Mouse (Mus musculus): ENCODE measurements around the gene Hook2. TPM values are rescaled to one million over a fixed set of nuclear protein-coding genes. Genes with fewer than 3 reads are reported as not detected.

Hook2 gene
- polyA plus RNA-seq, 1 experiment, result 7.0 TPM

GRCm38 (mm10) chr8:85036718-85037365, 46.4 kb downstream of the Hook2 start, which contains the start of gene Tnpo2:
TSS of gene Tnpo2 (plus strand) at chr8:85036915.
- Histone ChIP-seq H3ac (ENCODE audit: control insufficient read depth, insufficient read length, low read depth) (peak within 1 kb of the TSS; percentile 85), H3K4me3 (ENCODE audit: insufficient read depth, poor library complexity, severe bottlenecking) (peak within 1 kb of the TSS; percentile 79), H3K79me3 (ENCODE audit: low read depth) (peaks cover 52% of the 10 kb centered on the region)

GRCm38 (mm10) chr8:85037366-85037680, 46.9 kb downstream of the Hook2 start:
- Histone ChIP-seq H3K4me3 (ENCODE audit: insufficient read depth, poor library complexity, severe bottlenecking) (peak overlapping the region; percentile 79), H3K36me3 (ENCODE audit: control insufficient read depth, insufficient read depth) (peaks cover 46% of the 10 kb centered on the region), H3K79me3 (ENCODE audit: low read depth) (peaks cover 54% of the 10 kb centered on the region), H3K79me2 (ENCODE audit: control insufficient read depth, insufficient read depth) (peaks cover 80% of the 10 kb centered on the region), H3ac (ENCODE audit: control insufficient read depth, insufficient read length, low read depth) (peak overlapping the region; percentile 74), H3K27me3 (ENCODE audit: control insufficient read depth, insufficient read depth, insufficient read length) (no peaks in the 10 kb centered on the region)
- no peak for TF ChIP-seq USF1 (IDR thresholded peaks at IDR 0.05; ENCODE audit: low read depth)
- TF ChIP-seq FOSL1 (IDR thresholded peaks at IDR 0.05; ENCODE audit: insufficient read depth, low read length, poor library complexity, severe bottlenecking), result no peak
- no peak for TF ChIP-seq CEBPB (IDR thresholded peaks at IDR 0.05; ENCODE audit: low read depth)
- no peak for TF ChIP-seq MAX (IDR thresholded peaks at IDR 0.05)
- no peak for TF ChIP-seq CTCF (IDR thresholded peaks at IDR 0.05; ENCODE audit: control insufficient read depth, insufficient read depth, insufficient read length)
- TF ChIP-seq MYOG (IDR thresholded peaks at IDR 0.05; ENCODE audit: control insufficient read depth, extremely low read depth, insufficient read length), result no peak
- TF ChIP-seq MYOD1 (IDR thresholded peaks at IDR 0.05; ENCODE audit: control insufficient read depth, insufficient read length, low read depth), result no peak

More at GRCm38 (mm10) chr8:85036718-85037365, 46.4 kb downstream of the Hook2 start, which contains the start of gene Tnpo2:
- Histone ChIP-seq H3K79me2 (ENCODE audit: control insufficient read depth, insufficient read depth) (peaks cover 80% of the 10 kb centered on the region), H3K27me3 (ENCODE audit: control insufficient read depth, insufficient read depth, insufficient read length) (no peaks in the 10 kb centered on the region), H3K36me3 (ENCODE audit: control insufficient read depth, insufficient read depth) (peaks cover 46% of the 10 kb centered on the region)
- TF ChIP-seq MAX (IDR thresholded peaks at IDR 0.05), result peak; percentile 73
- TF ChIP-seq CTCF (IDR thresholded peaks at IDR 0.05; ENCODE audit: control insufficient read depth, insufficient read depth, insufficient read length), result no peak
- no peak for TF ChIP-seq MYOD1 (IDR thresholded peaks at IDR 0.05; ENCODE audit: control insufficient read depth, insufficient read length, low read depth)
- TF ChIP-seq FOSL1 (IDR thresholded peaks at IDR 0.05; ENCODE audit: insufficient read depth, low read length, poor library complexity, severe bottlenecking), result no peak
- TF ChIP-seq USF1 (IDR thresholded peaks at IDR 0.05; ENCODE audit: low read depth), result peak; percentile 96
- TF ChIP-seq MYOG (IDR thresholded peaks at IDR 0.05; ENCODE audit: control insufficient read depth, extremely low read depth, insufficient read length), result no peak
- TF ChIP-seq CEBPB (IDR thresholded peaks at IDR 0.05; ENCODE audit: low read depth), result no peak

GRCm38 (mm10) chr8:85037681-85038531, 47.5 kb downstream of the Hook2 start:
- Histone ChIP-seq H3K79me2 (ENCODE audit: control insufficient read depth, insufficient read depth) (peaks cover 80% of the 10 kb centered on the region), H3K36me3 (ENCODE audit: control insufficient read depth, insufficient read depth) (peaks cover 42% of the 10 kb centered on the region), H3K4me3 (ENCODE audit: insufficient read depth, poor library complexity, severe bottlenecking) (peak overlapping the region; percentile 79), H3ac (ENCODE audit: control insufficient read depth, insufficient read length, low read depth) (peak overlapping the region; percentile 74), H3K79me3 (ENCODE audit: low read depth) (peaks cover 56% of the 10 kb centered on the region), H3K27me3 (ENCODE audit: control insufficient read depth, insufficient read depth, insufficient read length) (no peaks in the 10 kb centered on the region)
- TF ChIP-seq CEBPB (IDR thresholded peaks at IDR 0.05; ENCODE audit: low read depth), result no peak
- TF ChIP-seq MYOD1 (IDR thresholded peaks at IDR 0.05; ENCODE audit: control insufficient read depth, insufficient read length, low read depth), result no peak
- no peak for TF ChIP-seq MAX (IDR thresholded peaks at IDR 0.05)
- no peak for TF ChIP-seq CTCF (IDR thresholded peaks at IDR 0.05; ENCODE audit: control insufficient read depth, insufficient read depth, insufficient read length)
- no peak for TF ChIP-seq USF1 (IDR thresholded peaks at IDR 0.05; ENCODE audit: low read depth)
- TF ChIP-seq MYOG (IDR thresholded peaks at IDR 0.05; ENCODE audit: control insufficient read depth, extremely low read depth, insufficient read length), result no peak

GRCm38 (mm10) chr8:85043619-85044018, 53.2 kb downstream of the Hook2 start:
- no peaks in the 10 kb centered on the region for H3K27me3 ChIP-seq (ENCODE audit: control insufficient read depth, insufficient read depth, insufficient read length)
- TF ChIP-seq USF1 (IDR thresholded peaks at IDR 0.05; ENCODE audit: low read depth), result no peak
- TF ChIP-seq FOSL1 (IDR thresholded peaks at IDR 0.05; ENCODE audit: insufficient read depth, low read length, poor library complexity, severe bottlenecking), result no peak
- TF ChIP-seq MYOG (IDR thresholded peaks at IDR 0.05; ENCODE audit: control insufficient read depth, extremely low read depth, insufficient read length), result no peak
- no peak for TF ChIP-seq CEBPB (IDR thresholded peaks at IDR 0.05; ENCODE audit: low read depth)
- no peak for TF ChIP-seq MAX (IDR thresholded peaks at IDR 0.05)
- TF ChIP-seq MYOD1 (IDR thresholded peaks at IDR 0.05; ENCODE audit: control insufficient read depth, insufficient read length, low read depth), result no peak
- TF ChIP-seq CTCF (IDR thresholded peaks at IDR 0.05; ENCODE audit: control insufficient read depth, insufficient read depth, insufficient read length), result no peak
- H3K79me3 ChIP-seq (ENCODE audit: low read depth), result peaks cover 44% of the 10 kb centered on the region
- H3K79me2 ChIP-seq (ENCODE audit: control insufficient read depth, insufficient read depth), result peaks cover 87% of the 10 kb centered on the region
- H3ac ChIP-seq (ENCODE audit: control insufficient read depth, insufficient read length, low read depth), result no peak overlapping the region
- H3K36me3 ChIP-seq (ENCODE audit: control insufficient read depth, insufficient read depth), result peaks cover 80% of the 10 kb centered on the region
- H3K4me3 ChIP-seq (ENCODE audit: insufficient read depth, poor library complexity, severe bottlenecking), result no peak overlapping the region

Other genes starting within 250 kb of the Hook2 start
- 50.7 TPM for gene Nfix, start 190.3 kb upstream of the Hook2 start, polyA plus RNA-seq (2012; fragmentation: generic; extraction: Trizol)
- 2.4 TPM for gene Dand5, start 167.8 kb upstream of the Hook2 start, polyA plus RNA-seq (2012; fragmentation: generic; extraction: Trizol)
- 32.5 TPM for gene Gadd45gip1, start 159.1 kb upstream of the Hook2 start, polyA plus RNA-seq (2012; fragmentation: generic; extraction: Trizol)
- gene Rad23a, start 149.9 kb upstream of the Hook2 start, polyA plus RNA-seq (2012; fragmentation: generic; extraction: Trizol), result 68.3 TPM
- gene Calr, start 143.7 kb upstream of the Hook2 start, polyA plus RNA-seq (2012; fragmentation: generic; extraction: Trizol), result 687 TPM
- 104 TPM for gene Farsa, start 133.6 kb upstream of the Hook2 start, polyA plus RNA-seq (2012; fragmentation: generic; extraction: Trizol)
- 8.5 TPM for gene Syce2, start 118.5 kb upstream of the Hook2 start, polyA plus RNA-seq (2012; fragmentation: generic; extraction: Trizol)
- 11.4 TPM for gene Gcdh, start 96.7 kb upstream of the Hook2 start, polyA plus RNA-seq (2012; fragmentation: generic; extraction: Trizol)
- 0.09 TPM for gene Klf1, start 88.7 kb upstream of the Hook2 start, polyA plus RNA-seq (2012; fragmentation: generic; extraction: Trizol)
- gene Dnase2a, start 82.0 kb upstream of the Hook2 start, polyA plus RNA-seq (2012; fragmentation: generic; extraction: Trizol), result 9.0 TPM
- gene Mast1, start 53.2 kb upstream of the Hook2 start, polyA plus RNA-seq (2012; fragmentation: generic; extraction: Trizol), result not detected
- gene Rtbdn, start 43.6 kb upstream of the Hook2 start, polyA plus RNA-seq (2012; fragmentation: generic; extraction: Trizol), result 0.05 TPM
- gene Gm49661, start 21.2 kb upstream of the Hook2 start, polyA plus RNA-seq (2012; fragmentation: generic; extraction: Trizol), result not detected
- gene Prdx2, start 21.0 kb upstream of the Hook2 start, polyA plus RNA-seq (2012; fragmentation: generic; extraction: Trizol), result 609 TPM
- 145 TPM for gene Rnaseh2a, start 20.8 kb upstream of the Hook2 start, polyA plus RNA-seq (2012; fragmentation: generic; extraction: Trizol)
- 158 TPM for gene Junb, start 11.9 kb upstream of the Hook2 start, polyA plus RNA-seq (2012; fragmentation: generic; extraction: Trizol)
- gene Best2, start 23.9 kb downstream of the Hook2 start, polyA plus RNA-seq (2012; fragmentation: generic; extraction: Trizol), result 0.04 TPM
- gene Asna1, start 34.7 kb downstream of the Hook2 start, polyA plus RNA-seq (2012; fragmentation: generic; extraction: Trizol), result 253 TPM
- 321 TPM for gene Trir, start 36.2 kb downstream of the Hook2 start, polyA plus RNA-seq (2012; fragmentation: generic; extraction: Trizol)
- gene Tnpo2, start 46.3 kb downstream of the Hook2 start, polyA plus RNA-seq (2012; fragmentation: generic; extraction: Trizol), result 52.0 TPM
- 20.0 TPM for gene Fbxw9, start 69.5 kb downstream of the Hook2 start, polyA plus RNA-seq (2012; fragmentation: generic; extraction: Trizol)
- gene Gm5741, start 77.4 kb downstream of the Hook2 start, polyA plus RNA-seq (2012; fragmentation: generic; extraction: Trizol), result not detected
- gene Dhps, start 81.2 kb downstream of the Hook2 start, polyA plus RNA-seq (2012; fragmentation: generic; extraction: Trizol), result 123 TPM
- 152 TPM for gene Wdr83os, start 90.1 kb downstream of the Hook2 start, polyA plus RNA-seq (2012; fragmentation: generic; extraction: Trizol)
- gene Wdr83, start 90.7 kb downstream of the Hook2 start, polyA plus RNA-seq (2012; fragmentation: generic; extraction: Trizol), result 25.0 TPM
- 9.8 TPM for gene Man2b1, start 92.7 kb downstream of the Hook2 start, polyA plus RNA-seq (2012; fragmentation: generic; extraction: Trizol)
- gene Zfp791, start 132.5 kb downstream of the Hook2 start, polyA plus RNA-seq (2012; fragmentation: generic; extraction: Trizol), result 0.07 TPM
- not detected for gene Cks1brt, start 161.3 kb downstream of the Hook2 start, polyA plus RNA-seq (2012; fragmentation: generic; extraction: Trizol)
- gene Olfr371, start 235.4 kb downstream of the Hook2 start, polyA plus RNA-seq (2012; fragmentation: generic; extraction: Trizol), result not detected

All from C2C12 (cell line).